Comparison of ENCODE assay signal across 12 mouse cellular contexts in the genomic region with DNA sequence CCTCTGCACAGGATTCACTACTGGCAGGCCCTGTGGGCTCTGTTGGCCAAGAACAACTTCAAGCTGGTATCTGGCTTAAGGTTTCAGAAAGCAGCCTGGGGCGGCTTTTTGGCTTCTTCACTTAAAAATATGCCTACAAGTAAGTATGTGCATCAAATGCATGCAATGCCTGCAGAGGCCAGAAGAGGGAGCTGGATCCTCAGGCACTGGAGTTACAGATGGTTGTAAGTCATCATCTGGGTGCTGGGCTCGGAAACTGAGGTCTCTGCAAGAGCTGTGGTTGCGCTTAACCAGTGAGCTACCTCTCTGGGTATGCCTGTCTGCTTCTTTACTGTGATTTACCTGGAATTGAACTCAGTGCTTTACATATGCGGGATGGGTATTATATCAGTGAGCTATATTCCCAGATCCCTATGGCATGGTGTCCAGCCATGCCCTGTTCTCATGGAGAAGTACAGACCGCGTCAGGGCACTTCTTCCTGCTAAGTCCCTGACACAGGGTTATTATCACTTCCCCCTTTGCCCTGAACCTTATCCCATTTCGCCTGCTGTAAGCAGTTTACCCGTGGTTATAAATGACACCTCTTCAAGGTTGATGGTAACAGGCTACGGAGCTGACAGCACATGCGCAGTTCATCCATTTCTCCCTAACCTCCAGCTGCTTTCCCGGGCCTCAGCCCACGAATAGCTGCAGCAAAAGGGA. TPM values are rescaled to one million over a fixed set of nuclear protein-coding genes. Genes with fewer than 3 reads are reported as not detected.
A peak's percentile ranks its signal among the peaks of the same experiment; 100 is the strongest.
DNase-seq lines count a peak whose midpoint lies in the region; ATAC-seq and TF ChIP-seq lines count a peak whose summit lies in the region.
"Had no signal": no experiment of that assay in that cellular context is flagged by ENCODE, and none has a peak within 500 bp of the region (broad histone marks: within the 10 kb centered on the region; RNA-seq: fewer than 3 reads in every experiment).

No protein-coding gene starts in this region.

- H3K4me3 ChIP-seq in liver, adult 2 months (ENCODE audit: insufficient read depth, low read depth, low read length) = no peak overlapping the region
- no peak overlapping the region for H3K4me3 ChIP-seq in liver, embryonic 12.5 days
- no peak overlapping the region for H3K4me3 ChIP-seq in liver, embryonic 13.5 days (replicated peaks)
- H3K4me3 ChIP-seq: embryonic facial prominence, embryonic 13.5 days; heart, embryonic 15.5 days; liver, embryonic 15.5 days had no signal

- H3K4me1 ChIP-seq in liver, adult 2 months (ENCODE audit: control insufficient read depth, insufficient read depth, low read length) = peaks cover 8% of the 10 kb centered on the region
- peaks cover 7% of the 10 kb centered on the region for H3K4me1 ChIP-seq in liver, embryonic 12.5 days
- H3K4me1 ChIP-seq in liver, embryonic 13.5 days (replicated peaks) = peaks cover 8% of the 10 kb centered on the region

- DNase-seq in cerebellum, postnatal 14 days = peak; percentile 10 to 36
- DNase-seq in cerebellum, adult 11 months = no peak
- peak; percentile 81 for DNase-seq in liver, adult 2 months (ENCODE audit: extremely low read depth, low read depth, low spot score)
- peak; percentile 78 for DNase-seq in ES-CJ7 (ENCODE audit: low read depth, low spot score)
- no peak for DNase-seq in liver, embryonic 13.5 days
- no peak for DNase-seq in embryo, embryonic 10.5 days (ENCODE audit: low spot score)
- DNase-seq in cerebellum, adult 9-10 months = no peak

- peak overlapping the region; percentile 53; the same call in 1 of the 2 replicates for H3K9ac ChIP-seq in liver, adult 2 months (ENCODE audit: low read depth, low read length)
- no peak overlapping the region for H3K9ac ChIP-seq in liver, embryonic 12.5 days
- H3K9ac ChIP-seq in liver, embryonic 13.5 days = no peak overlapping the region
- H3K9ac ChIP-seq: embryonic facial prominence, embryonic 13.5 days; heart, embryonic 15.5 days; liver, embryonic 15.5 days had no signal

- H3K4me2 ChIP-seq in liver, embryonic 12.5 days = no peak overlapping the region
- H3K4me2 ChIP-seq in liver, embryonic 13.5 days = no peak overlapping the region
- H3K4me2 ChIP-seq: embryonic facial prominence, embryonic 13.5 days; heart, embryonic 15.5 days; liver, embryonic 15.5 days had no signal

- 0 out of 2 replicates have a peak, but pooled peaks cover 5% of the 10 kb centered on the region for H3K9me3 ChIP-seq in liver, embryonic 12.5 days (replicated peaks)
- no peaks in the 10 kb centered on the region for H3K9me3 ChIP-seq in liver, embryonic 13.5 days (replicated peaks)
- H3K9me3 ChIP-seq: embryonic facial prominence, embryonic 13.5 days; heart, embryonic 15.5 days; liver, embryonic 15.5 days had no signal

- no peaks in the 10 kb centered on the region for H3K79me2 ChIP-seq in liver, adult 2 months (ENCODE audit: control insufficient read depth, insufficient read depth, low read length)

- no peaks in the 10 kb centered on the region for H3K27me3 ChIP-seq in liver, adult 2 months (ENCODE audit: control insufficient read depth, insufficient read depth, low read length)
- H3K27me3 ChIP-seq in liver, embryonic 12.5 days (replicated peaks) = no peaks in the 10 kb centered on the region
- no peaks in the 10 kb centered on the region for H3K27me3 ChIP-seq in liver, embryonic 13.5 days
- H3K27me3 ChIP-seq: embryonic facial prominence, embryonic 13.5 days; heart, embryonic 15.5 days; liver, embryonic 15.5 days had no signal

- H3K27ac ChIP-seq in liver, adult 2 months (replicated peaks; ENCODE audit: insufficient read depth, low read depth, low read length) = peak overlapping the region; percentile 85
- H3K27ac ChIP-seq in liver, embryonic 12.5 days = no peak overlapping the region
- no peak overlapping the region for H3K27ac ChIP-seq in liver, embryonic 13.5 days
- H3K27ac ChIP-seq: embryonic facial prominence, embryonic 13.5 days; heart, embryonic 15.5 days; liver, embryonic 15.5 days had no signal

- no peak for TF ChIP-seq POLR2A in liver, adult 2 months (IDR thresholded peaks at IDR 0.05; ENCODE audit: extremely low read depth, insufficient read depth, low read length)

- TF ChIP-seq CTCF in liver, adult 2 months (IDR thresholded peaks at IDR 0.05; ENCODE audit: low read depth, low read length) = peak; percentile 59

- ATAC-seq in liver, embryonic 12.5 days = no peak
- 0 out of 2 replicates have a peak, but pooled peaks have one; percentile 20 for ATAC-seq in liver, embryonic 13.5 days (ENCODE audit: low read depth)
- ATAC-seq: activated CD4-positive, CD25-positive, alpha-beta regulatory T cell, adult 4 months had no signal

- WGBS in liver, adult 2 months = 49% methylated on average over 12 of the region's 12 CpGs
- WGBS in liver, embryonic 12.5 days (ENCODE audit: insufficient replicate concordance) = 62% methylated on average over 12 of the region's 12 CpGs
- 63% methylated on average over 12 of the region's 12 CpGs for WGBS in liver, embryonic 13.5 days (ENCODE audit: insufficient replicate concordance)

- H3K36me3 ChIP-seq in liver, adult 2 months (ENCODE audit: control insufficient read depth, insufficient read depth, low read length) = no peaks in the 10 kb centered on the region
- no peaks in the 10 kb centered on the region for H3K36me3 ChIP-seq in liver, embryonic 12.5 days
- H3K36me3 ChIP-seq in liver, embryonic 13.5 days = no peaks in the 10 kb centered on the region
- H3K36me3 ChIP-seq: embryonic facial prominence, embryonic 13.5 days; heart, embryonic 15.5 days; liver, embryonic 15.5 days had no signal

RNA-seq across cellular contexts. Expression of a gene that starts 16.3 kb away (rescaled TPM):
- 38.0 and 58.3 TPM in 2 replicates for total RNA-seq in liver, adult 2 months (2014; rRNA removed)
- 72.7 and 88.3 TPM in 2 replicates for polyA plus RNA-seq in liver, adult 2 months (2012; rRNA removed)
- polyA plus RNA-seq in liver, embryonic 12.5 days (2016; fragmentation: Nextera tagmentation; extraction: Ambion mirVana) = 10.5 and 10.6 TPM in 2 replicates
- polyA plus RNA-seq in liver, embryonic 13.5 days (2015; fragmentation: Nextera tagmentation; extraction: Ambion mirVana) = 12.9 and 13.9 TPM in 2 replicates

RNA-seq across cellular contexts. Expression of a gene that starts 46.2 kb away (rescaled TPM):
- total RNA-seq in liver, adult 2 months (2014; rRNA removed) = 0.18 and 0.94 TPM in 2 replicates
- polyA plus RNA-seq in liver, adult 2 months (2012; rRNA removed) = 0.66 and 2.0 TPM in 2 replicates
- 1.1 and 2.4 TPM in 2 replicates for polyA plus RNA-seq in liver, embryonic 12.5 days (2016; fragmentation: Nextera tagmentation; extraction: Ambion mirVana)
- polyA plus RNA-seq in liver, embryonic 13.5 days (2015; fragmentation: Nextera tagmentation; extraction: Ambion mirVana) = 0.77 and 1.2 TPM in 2 replicates

RNA-seq across cellular contexts. Expression of a gene that starts 50.7 kb away (rescaled TPM):
- 159 and 233 TPM in 2 replicates for total RNA-seq in liver, adult 2 months (2014; rRNA removed)
- 71.0 and 101 TPM in 2 replicates for polyA plus RNA-seq in liver, adult 2 months (2012; rRNA removed)
- 309 and 314 TPM in 2 replicates for polyA plus RNA-seq in liver, embryonic 12.5 days (2016; fragmentation: Nextera tagmentation; extraction: Ambion mirVana)
- polyA plus RNA-seq in liver, embryonic 13.5 days (2015; fragmentation: Nextera tagmentation; extraction: Ambion mirVana) = 312 and 320 TPM in 2 replicates

Comparison
In these comparisons a context has a peak if more than half of its experiments do, and no peak if none do; other contexts are left out.
1. DNase-seq: peak in cerebellum, postnatal 14 days (2 of 2), liver, adult 2 months (single experiment) and ES-CJ7 (single experiment); none in cerebellum, adult 11 months (single experiment), liver, embryonic 13.5 days (single experiment), embryo, embryonic 10.5 days (single experiment) and cerebellum, adult 9-10 months (single experiment).